Mouse (Mus musculus) embryonic facial prominence, embryonic 10.5 days (tissue): Measurements from ENCODE around the gene Mageb1. TPM values are rescaled to one million over a fixed set of nuclear protein-coding genes. Genes with fewer than 3 reads are reported as not detected.
"Not testable (repeated sequence)": the region's sequence is repeated elsewhere in the genome, so short reads cannot be mapped to it uniquely, and the experiment has no call there.

Experiments
- DNase-seq: peaks from one replicate; pipeline ENCODE4 v3.0.0-alpha.2; 2017; ENCODE audit warnings: low spot score
- H3K27ac ChIP-seq: fragments of 300-500 bp; sonication (generic); replicated peaks from 2 replicates; pipeline ENCODE4 v1.5.1; 2016; ENCODE audit warnings: mild to moderate bottlenecking
- H3K27me3 ChIP-seq: fragments of 300-500 bp; sonication (generic); replicated peaks from 2 replicates; pipeline ENCODE4 v1.6.1; 2016; ENCODE audit warnings: low read depth, mild to moderate bottlenecking; ENCODE audit not compliant: poor library complexity, severe bottlenecking
- H3K36me3 ChIP-seq: fragments of 300-500 bp; sonication (generic); replicated peaks from 2 replicates; pipeline ENCODE4 v1.6.1; 2016; ENCODE audit warnings: mild to moderate bottlenecking, moderate library complexity
- H3K4me1 ChIP-seq: fragments of 300-500 bp; sonication (generic); 2 replicates; pipeline ENCODE4 v1.6.1; 2016
- H3K4me3 ChIP-seq: fragments of 300-500 bp; sonication (generic); 2 replicates; pipeline ENCODE4 v1.5.1; 2016; ENCODE audit warnings: mild to moderate bottlenecking, moderate library complexity
- H3K9me3 ChIP-seq: fragments of 300-500 bp; sonication (generic); 2 replicates; pipeline ENCODE4 v1.6.1; 2016; ENCODE audit warnings: mild to moderate bottlenecking
- WGBS: fragments of 180-500 bp; shearing (Covaris S2); methylation state at CpG from one replicate; pipeline ENCODE4 v1.1.7; 2016; 5-methylcytosine and 5-hydroxymethylcytosine counted together
- polyA plus RNA-seq: library from polyadenylated mRNA; unstranded; fragments of >200 nt; fragmentation: Nextera tagmentation; extraction: Ambion mirVana; gene quantifications from 2 replicates; pipeline ENCODE4 v1.2.1, GENCODE M21; 2016

Mageb1 gene
- not detected in 2 replicates for polyA plus RNA-seq

DNA sequence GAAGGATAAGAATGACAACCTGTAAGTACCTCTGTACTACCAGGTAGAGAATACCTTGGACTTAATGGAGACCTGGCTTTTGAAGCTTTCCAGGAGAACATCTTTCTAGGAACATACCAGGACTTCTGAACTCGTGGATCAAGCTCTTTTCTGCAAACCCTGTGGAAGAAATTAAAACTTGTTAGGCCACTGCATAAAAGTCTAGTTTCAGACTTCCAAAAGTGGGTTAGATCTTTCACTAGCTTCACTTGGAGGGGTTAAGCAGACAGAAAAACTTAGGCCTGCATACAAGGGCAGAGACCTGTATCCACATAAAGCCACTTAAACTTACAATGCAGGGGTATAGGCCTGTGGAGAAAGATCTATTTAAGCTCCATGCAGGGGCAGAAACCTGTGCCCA lies at the start of gene Mageb1:
TSS of gene Mageb1 (minus strand) at position 101 of the 400 bp plus-strand sequence.
- WGBS = 26% methylated on average over 1 of the region's 1 CpGs
- not testable (repeated sequence) for H3K27me3 ChIP-seq, H3K36me3 ChIP-seq, H3K27ac ChIP-seq, H3K4me1 ChIP-seq, H3K4me3 ChIP-seq, H3K9me3 ChIP-seq, DNase-seq

Other genes starting within 250 kb of the Mageb1 start
- gene Mageb5, start 233.3 kb downstream of the Mageb1 start, polyA plus RNA-seq = not detected in 2 replicates